Mouse (Mus musculus): ENCODE data around the gene Cog4.
"Not testable (repeated sequence)": the region's sequence is repeated elsewhere in the genome, so short reads cannot be mapped to it uniquely, and the experiment has no call there.

The Cog4 gene

DNA sequence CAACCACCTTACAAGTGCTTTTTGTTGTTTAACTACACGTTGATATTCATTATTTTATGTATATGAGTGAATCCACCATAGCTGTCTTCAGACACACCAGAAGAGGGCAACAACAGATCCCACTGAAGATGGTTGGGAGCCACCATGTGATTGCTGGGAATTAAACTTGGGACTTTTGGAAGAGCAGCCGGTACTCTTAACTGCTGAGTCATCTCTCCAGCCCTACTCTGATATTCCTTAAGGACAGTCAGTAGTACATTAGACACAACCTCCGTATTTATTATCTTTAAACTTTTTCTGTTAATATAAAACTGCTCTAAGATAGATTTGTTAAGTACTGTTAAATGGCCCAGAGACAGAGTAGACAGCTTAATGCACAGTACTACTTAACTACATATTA, 14.4 kb upstream of the Cog4 start:
- DNase-seq (ENCODE audit: low spot score): no peak

DNA sequence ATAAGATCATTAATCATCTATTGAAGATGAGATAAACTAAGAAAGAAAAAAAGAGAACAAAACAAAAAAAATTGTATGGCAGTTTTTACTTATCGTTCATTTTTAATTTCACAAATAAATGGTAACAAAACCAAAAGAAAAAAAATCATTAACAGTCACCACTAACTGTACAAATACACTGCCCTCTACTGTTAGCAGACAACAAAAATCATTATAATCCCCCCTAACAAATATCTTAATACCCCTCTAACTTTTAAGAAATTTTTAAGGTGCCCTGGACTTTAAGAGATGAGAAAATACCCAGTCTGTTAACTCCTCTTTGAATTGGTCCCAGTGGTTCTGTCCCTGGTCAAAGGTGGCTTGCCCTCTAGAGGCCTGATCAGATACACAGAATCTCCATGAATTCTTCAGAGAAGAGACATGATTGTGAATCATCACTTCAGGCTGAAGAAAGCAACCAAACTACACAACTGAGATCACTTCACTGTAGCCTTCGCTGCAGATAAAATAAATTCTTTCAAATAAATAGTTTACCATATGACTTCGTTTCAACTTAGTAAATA, 4.3 kb upstream of the Cog4 start:
- DNase-seq (ENCODE audit: low spot score): no peak

DNA sequence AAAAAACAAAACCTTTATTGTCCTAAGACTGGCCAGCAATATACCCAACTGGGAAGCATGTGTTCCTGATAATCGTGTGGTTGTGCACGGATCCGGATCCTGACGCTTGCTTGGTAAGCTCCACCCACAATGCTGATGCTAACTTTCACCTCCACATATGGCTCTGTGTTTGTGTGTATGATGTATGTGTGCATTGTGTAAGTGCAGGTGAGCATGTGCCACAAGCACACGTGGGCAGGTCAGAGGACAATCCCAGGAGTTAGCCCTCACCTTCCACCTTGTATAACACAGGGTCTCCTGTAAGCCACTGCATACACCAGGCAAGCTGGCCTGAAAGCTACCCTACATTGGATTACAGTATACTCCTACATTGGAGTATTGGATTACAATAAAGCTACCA, 3.2 kb upstream of the Cog4 start:
- DNase-seq (ENCODE audit: low spot score): no peak

DNA sequence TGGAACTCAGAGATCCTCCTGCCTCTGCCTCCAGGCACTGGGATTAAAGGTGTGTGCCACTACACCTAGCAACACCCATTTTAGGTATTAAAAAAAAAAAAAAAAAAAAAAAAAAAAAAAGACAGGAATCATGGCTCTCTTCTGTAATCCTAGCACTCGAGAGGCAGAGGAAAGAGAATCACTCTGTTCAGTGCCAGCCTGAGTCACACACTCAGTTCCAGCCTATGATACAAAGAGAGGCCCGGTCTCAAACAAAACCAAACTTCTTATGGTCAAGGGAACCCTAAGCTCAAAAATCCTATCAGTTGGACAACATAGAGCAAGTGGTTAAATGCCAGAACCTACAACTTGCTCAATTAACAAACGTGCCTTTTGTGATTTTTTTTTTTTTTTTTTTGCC, 1.5 kb upstream of the Cog4 start:
- DNase-seq (ENCODE audit: low spot score): no peak

DNA sequence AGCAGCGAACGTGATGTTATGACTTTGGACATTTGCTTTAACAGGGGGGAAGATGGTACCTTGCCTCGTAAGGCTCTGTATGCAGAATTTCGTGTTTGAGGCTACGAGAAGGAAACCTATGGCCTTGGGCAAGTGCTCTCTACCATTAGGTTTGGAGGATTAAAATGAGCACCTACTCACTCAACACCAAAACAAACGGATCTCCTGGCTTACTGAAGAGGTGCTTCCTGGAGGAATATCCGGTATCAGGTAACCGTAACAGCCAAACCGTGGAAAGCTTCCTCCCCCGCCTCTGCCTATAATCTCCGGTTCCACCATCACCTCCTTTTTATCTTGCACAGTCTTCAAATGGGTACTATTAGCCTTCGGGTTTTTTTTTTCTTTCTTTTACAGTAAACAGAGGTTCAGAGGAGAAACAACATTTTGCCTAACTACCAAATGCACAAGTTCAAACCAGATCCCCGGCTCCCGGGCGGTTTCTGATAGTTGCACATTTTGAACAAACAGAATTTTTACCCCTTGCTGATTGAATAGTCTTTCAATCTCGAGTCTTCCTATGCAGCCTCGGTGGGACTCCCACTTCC, 487 bp upstream of the Cog4 start:
- no peak for DNase-seq (ENCODE audit: low spot score)

DNA sequence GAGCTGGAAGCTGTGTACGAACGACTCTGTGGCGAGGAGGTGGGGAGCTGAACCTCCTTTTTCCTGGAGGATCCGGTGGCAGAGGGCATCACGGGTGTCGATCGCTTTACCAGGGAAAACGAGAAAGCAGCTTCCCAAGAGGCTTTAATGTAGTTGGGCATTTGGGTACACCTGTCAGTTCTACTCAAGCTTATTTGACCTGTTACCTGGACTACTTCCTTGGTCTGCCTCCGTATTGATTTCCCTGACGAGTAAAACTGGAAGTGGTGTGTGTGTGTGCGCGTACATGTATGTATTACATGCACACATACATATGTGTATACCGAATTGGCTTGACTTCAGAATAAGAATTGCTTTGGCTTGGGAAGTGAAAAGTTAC, 760 bp downstream of the Cog4 start:
- no peak for DNase-seq (ENCODE audit: low spot score)

DNA sequence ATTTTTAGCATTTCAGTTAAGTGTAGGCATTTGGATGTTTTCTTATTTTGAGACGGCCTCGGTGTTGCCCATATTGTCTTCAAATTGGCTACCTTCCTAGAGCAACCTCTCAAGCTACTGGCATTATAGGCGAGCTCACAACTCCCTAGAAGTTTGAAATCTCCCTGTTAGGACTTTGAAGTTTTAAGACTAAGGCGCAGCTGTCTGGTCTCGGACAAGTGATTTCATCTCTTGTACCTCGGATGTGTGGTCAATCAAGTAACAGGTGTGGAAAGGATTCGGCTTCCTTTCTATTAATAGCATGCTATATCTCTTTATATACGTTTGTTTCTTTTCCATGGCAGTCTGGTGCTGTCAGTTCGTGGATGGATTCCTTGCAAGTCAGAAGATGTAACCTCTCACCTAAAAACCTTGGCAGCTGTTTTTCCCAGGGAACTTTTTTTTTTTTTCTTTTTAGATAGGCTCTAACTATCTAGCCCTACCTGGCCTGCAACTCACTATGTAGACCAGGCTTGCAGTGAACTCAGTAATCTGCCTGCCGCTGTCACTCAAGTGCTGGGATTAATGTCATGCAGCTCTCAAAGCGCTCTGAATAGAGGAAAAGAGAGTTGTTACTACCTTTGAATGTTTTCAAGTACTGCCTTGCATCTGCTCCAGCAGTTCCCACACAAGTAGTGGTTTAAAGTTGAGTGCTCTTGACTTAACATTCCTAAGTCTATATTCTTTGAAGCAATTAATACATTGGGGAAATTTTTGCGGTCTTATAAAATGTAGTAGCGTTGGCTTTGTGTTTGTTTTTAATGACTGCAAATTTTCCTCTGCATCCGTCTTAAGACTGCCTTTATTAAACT, 1.5 kb downstream of the Cog4 start:
- DNase-seq (ENCODE audit: low spot score): no peak

DNA sequence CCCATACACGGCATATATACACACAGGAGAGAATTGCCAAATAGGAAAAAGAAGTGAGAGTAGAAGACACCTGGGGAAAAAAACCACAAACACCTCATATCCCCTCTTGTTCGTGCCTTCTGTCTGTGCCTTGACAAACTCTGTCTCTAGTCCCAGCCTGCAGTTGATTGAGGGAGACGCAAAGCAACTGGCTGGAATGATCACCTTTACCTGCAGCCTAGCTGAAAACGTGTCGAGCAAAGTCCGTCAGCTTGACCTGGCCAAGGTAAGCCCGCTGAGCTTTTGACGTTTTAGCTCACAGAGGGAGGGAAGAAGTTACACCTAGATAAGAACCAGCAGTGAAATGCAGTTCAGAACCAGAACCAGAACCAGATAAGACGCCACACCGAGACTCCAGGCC, 4.8 kb downstream of the Cog4 start:
- no peak for DNase-seq (ENCODE audit: low spot score)

DNA sequence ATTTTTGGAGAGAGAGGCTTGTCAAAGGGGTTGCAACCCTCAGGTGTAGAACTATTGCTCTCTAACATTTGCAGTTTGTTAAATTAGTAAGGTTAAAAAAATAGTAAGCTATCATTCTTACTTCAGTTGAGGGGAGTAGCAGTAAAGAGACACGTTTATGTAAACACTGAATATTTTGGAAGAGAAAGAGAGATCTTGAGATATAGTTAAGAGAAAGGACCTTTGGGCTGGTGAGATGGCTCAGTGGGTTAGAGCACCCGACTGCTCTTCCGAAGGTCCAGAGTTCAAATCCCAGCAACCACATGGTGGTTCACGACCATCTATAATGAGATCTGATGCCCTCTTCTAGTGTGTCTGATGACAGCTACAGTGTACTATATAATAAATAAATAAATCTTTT, 9.7 kb downstream of the Cog4 start:
- not testable (repeated sequence) for DNase-seq (ENCODE audit: low spot score)

DNA sequence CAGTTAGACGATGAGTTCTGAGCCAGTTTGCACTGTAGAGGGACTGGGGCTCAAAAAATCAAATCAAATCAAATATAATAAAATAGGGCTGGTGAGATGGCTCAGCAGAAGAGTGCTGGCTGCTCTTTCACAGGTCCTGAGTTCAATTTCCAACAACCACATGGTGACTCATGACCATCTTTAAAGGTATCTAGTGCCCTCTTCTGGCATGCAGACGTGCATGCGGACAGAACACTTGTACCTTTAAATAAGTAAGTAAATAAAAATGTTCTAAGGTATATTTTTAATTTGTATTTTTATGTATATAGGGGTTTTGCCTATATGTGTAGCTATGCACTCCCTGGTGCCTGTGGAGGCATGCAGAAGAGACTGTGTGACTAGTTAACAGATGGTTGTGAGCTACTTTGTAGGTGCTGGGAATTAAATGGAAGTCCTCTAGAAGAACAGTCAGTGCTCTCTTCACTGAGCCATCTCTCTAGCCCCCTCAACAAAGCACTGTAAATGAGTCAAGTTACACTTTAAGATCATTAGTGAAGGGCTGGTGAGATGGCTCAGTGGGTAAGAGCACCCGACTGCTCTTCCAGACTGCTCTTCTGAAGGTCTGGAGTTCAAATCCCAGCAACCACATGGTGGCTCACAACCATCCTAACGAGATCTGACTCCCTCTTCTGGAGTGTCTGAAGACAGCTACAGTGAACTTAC, 10.5 kb downstream of the Cog4 start:
- DNase-seq (ENCODE audit: low spot score): no peak

DNA sequence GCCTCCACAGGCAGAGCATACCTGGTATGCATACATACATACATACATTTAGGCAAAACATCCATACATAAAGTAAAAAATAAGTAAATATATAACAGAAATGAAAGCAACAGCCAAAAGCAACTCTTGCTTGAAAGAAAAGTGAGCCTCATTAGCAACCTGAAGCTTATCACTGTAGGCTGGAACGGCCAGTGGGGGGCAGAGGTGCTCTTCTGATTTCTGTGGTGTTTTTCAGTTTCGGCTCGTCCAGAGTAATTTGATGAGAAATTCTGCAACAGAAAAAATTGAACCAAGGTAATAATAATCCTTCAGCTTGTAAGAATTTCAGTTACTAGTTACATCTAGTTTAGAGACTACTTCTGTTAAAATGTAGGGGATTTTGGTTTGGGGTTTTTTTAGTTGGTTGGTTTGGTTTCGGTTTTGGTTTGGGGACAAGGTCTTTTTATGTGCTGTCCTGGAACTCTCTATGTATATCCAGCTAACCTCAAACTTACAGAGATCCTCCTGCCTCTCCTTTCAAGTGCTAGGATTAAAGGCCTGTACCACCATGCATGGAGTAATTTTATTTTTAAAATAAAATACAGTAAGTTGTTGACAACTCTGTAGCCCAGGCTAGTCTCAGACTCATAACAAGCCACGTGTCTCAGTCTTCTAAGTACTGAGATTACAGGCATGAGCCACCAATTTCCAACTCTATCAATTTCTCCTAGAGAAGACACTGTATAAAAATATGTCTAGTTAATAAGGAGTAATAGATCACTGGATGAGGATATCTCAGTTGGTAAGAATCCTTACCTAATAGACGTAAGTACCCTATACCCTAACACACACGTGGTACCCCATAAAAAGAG, 13.5 kb downstream of the Cog4 start:
- no peak for DNase-seq (ENCODE audit: low spot score)

DNA sequence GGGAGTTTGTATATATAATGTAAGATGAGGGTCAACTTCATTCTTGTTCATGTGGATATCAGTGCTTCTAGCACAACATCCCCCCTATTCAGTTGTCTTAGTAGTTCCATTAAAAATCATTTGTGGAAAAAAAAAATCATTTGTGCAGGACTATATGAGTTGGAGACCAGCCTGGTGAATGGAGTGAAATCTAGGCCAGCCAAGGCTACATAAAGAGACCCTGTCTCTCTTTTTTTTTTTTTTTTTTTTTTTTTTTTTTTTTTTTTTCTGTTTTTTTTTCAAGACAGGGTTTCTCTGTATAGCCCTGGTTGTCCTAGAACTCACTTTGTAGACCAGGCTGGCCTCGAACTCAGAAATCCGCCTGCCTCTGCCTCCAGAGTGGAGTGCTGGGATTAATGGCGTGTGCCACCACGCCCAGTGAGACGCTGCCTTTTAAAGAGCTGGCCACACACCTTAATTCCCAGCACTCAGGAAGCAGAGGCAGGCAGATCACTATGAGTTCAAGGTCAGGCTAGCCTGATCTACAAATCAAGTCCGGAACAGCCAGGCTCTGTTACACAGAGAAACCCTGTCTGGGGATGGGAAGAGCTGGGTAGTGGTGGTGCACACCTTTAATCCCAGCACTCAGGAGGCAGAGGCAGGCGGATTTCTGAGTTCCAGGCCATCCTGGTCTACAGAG, 15.1 kb downstream of the Cog4 start:
- not testable (repeated sequence) for DNase-seq (ENCODE audit: low spot score)

DNA sequence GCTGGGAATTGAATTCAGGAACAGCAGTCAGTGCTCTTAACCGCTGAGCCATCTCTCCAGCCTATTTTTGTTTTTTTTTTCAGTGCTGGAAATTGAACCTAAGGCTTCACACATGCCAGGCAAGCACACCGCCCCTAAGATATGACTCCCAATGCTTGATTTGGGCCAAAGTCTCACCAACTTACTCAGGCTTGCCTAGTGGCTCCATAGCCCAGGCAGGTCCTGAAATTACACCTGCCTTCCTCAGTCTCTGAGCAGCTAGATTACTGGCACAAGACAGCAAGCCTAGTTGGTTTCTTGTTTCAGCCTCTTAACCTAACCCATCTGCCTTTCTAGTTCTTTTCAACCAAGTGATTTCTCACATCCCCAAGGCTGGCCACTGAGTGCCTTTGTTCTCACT, 24.1 kb downstream of the Cog4 start:
- no peak for DNase-seq (ENCODE audit: low spot score)

DNA sequence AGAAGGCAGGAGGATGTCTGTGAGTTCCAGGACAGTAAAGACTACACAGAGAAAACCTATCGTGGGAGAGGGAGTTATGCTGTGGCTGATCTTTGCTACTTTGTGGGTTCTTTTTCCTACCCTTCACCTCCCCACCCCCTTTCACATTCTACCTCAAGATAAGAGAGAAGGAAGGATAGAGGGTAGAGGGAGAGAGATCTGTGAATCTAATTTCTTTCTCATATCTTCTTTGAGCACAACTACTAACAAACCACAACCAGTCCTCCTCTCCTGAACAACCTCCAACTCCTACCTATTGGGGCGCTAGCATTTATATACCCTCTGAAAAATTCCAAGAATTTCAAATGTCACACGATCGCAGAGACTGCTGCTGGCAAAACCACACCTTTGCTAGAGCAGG, 31.5 kb downstream of the Cog4 start:
- no peak for DNase-seq (ENCODE audit: low spot score)

DNA sequence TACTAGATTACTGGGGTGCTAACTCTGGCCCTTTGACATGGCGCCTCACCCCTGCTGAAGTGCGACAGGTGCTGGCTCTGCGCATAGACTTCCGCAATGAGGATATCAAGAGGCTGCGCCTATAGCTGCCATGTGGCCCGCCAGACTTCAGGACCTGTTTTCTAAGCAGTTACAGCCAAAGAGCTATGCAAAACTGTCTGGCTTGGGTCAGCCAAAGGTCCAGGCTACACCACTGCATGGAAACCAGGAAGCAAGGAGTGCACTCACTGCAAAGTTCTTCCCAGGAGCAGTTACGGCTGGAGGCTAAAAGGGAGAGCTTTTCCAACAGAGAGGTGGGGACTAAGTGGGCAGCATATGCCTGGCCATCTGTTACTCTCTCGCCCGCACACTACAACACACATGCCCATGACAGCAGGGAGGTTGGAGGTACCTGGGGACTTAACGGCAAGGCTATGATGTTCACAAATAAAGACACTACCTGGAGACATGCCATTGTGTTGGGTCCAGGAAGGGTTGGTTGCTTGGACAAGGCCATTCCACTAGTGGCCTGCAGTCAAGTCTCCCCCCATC, 35.4 kb downstream of the Cog4 start:
- DNase-seq (ENCODE audit: low spot score): no peak

DNA sequence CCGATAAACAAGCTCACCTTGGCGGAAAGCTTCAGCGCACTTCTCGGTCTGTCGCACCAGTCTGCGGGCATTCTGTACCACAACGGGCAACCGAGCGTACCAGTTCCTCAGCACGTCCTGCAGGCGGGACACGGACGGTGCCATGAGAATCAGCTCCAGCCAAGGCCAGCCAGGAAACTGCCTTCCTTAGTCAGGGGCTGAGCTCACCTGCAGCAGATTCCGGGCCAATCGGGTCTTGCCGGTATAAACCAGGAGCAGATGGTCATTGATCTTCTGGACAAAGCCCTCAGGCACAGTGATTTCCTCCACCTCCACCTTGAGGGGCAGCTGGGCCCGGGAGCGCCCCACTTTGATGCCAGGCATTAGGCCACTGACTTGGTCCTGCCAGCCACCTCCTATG, 37.4 kb downstream of the Cog4 start:
- DNase-seq (ENCODE audit: low spot score): no peak

DNA sequence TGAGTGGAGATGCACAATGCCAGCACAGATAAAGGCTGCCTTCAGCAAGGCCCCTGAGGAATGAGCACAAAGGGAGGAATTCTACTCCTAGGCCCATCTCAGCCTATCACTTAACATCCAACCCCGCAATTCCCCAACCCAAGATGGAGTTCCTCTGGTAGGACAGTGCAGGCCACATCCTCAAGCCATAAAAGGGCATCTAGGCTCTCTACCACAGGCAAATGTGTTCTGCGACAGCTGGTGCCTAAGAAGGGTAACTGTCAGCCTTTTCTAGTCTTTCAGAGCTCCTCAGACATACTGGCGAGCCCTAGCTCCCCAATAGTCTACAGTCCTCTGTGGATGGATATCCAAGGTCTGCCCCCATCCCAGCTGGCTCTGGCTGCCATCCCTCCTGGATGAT, 40.2 kb downstream of the Cog4 start:
- DNase-seq (ENCODE audit: low spot score): no peak

DNA sequence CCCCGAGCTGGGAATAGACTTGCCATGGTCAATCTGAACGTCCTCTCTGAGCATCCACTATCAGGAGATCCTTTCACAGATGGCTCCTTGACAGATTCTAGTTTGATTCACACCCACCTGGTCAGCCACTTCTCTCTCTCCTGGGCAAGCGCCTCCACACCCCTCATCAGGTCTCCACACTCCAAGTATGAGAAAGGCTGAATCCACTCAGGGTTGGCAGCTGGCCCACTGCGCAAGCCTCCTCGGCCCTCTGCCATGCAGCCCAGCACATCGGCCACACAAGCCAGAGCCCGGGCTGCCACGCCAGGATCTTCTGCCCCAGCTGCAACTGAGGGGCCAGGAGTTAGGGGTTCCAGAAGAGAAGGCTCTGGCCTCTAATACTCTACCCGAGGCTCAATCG, 41.2 kb downstream of the Cog4 start:
- no peak for DNase-seq (ENCODE audit: low spot score)

DNA sequence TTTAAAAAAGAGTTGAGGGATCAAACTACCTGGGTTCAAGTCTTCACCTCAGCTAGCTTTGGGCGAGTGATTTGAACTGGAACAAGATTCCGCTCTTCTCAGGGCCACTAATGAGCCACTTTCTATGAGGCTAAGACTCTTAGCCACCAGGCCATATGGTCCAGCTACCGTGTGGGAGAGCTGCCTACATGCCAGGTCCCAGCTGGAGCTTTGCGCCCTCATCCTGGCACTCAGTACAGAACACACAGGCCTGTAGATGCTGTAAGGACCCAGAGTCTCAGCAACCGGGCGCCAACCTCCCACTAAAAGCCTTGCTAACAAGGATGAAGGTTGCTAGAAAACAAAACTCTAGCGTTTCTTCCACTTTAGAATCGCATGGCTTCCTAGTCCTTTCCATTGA, 42.0 kb downstream of the Cog4 start:
- DNase-seq (ENCODE audit: low spot score): no peak

DNA sequence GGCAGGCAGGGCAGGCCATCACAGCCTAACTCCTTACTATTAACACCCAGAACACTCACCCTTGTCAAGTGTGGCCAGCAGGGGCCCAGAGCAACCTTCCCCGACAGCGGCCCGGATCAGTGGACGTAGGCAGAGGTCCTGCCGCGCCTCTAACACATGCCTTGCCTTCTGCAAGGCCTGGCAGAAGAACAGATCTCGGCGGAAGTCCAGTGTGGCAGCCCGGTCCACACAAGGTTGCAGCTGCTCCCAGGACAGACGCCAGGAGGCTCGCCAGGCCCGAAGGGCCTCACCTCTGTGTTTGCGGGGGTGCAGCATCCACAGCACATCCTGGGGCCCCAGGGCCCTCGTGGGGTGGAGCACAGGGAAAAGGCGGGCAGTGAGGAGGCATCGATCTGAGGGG, 42.5 kb downstream of the Cog4 start:
- DNase-seq (ENCODE audit: low spot score): no peak

DNA sequence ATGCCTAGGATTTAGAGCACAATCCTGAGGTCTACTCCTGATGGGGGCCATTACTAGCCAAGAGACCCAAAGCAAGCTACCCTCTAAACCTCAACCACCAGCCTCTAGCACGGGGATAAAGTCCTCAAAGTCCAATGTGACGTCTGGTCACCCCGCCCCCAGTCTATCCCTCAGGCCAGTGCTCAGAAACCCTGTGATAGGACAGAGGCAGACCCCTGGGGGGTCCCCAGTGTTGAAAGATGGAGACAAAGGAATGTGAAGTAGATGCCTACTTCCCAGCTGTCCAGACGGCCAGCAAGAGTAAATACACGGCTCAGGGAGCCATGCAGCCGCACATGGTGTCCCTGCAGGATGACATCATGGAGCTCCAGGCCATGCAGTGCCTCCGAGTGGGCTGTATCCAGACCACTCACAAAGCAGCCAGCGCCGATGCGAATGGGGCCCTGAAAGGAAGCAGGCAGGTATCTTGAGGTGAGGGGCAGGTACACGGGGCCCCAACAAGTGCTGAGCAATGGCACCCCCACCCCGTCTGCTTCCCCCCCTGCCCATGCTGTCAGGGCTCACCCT, 43.6 kb downstream of the Cog4 start:
- no peak for DNase-seq (ENCODE audit: low spot score)

All from testis, postnatal 10 days (tissue).